Mouse (Mus musculus) cerebellum, adult 2 months (tissue): Measurements from ENCODE around the gene Zfp174.

Source experiments
- CTCF ChIP-seq: fragments of 200-500 bp; IDR thresholded peaks from 2 replicates; pipeline ENCODE4 v1.5.1; 2011; ENCODE audit warnings: low read depth, mild to moderate bottlenecking, control low read depth, low read length, moderate library complexity, borderline replicate concordance; ENCODE audit not compliant: insufficient read depth
- POLR2A ChIP-seq: fragments of 200-500 bp; IDR thresholded peaks from 2 replicates; pipeline ENCODE4 v1.6.1; 2011; ENCODE audit warnings: low read length, control low read depth, borderline replicate concordance; ENCODE audit not compliant: insufficient read depth

GRCm38 (mm10) chr16:3891621-3892295, 44.7 kb downstream of the Zfp174 start:
- no peak for TF ChIP-seq CTCF
- TF ChIP-seq POLR2A: no peak
